Mouse (Mus musculus) cerebellum, postnatal 4 days (tissue): ENCODE data around the gene Timm29.
"Not testable (repeated sequence)": the region's sequence is repeated elsewhere in the genome, so short reads cannot be mapped to it uniquely, and the experiment has no call there.

Experiments used
- DNase-seq, 2 experiments: peaks; one replicate each; pipeline ENCODE4 v3.0.0; 2022; ENCODE audit warnings: low spot score in 2 of 2, mixed read lengths in 1 of 2

The Timm29 gene

DNA sequence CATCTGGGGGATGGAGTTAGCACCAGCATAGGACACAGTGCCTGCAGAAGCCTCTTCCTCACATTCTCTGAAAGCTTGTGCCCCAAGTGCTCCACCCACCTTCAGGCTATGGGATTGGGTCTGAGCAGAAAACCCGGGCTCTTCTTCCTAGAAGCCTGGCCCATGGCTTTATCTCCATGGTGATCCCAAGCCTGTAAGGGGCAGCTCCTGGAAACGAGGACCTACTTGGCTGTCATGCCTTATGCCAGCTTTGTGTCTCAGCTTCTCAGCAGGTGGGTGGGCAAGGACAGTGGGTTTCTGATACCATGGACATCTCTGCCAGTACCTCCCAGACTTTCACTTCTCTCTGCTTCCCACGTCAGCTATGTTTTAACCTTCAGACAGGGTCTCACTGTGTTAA, 14.3 kb upstream of the Timm29 start:
- DNase-seq, result peak in 1 of 2 experiments; percentile 36

DNA sequence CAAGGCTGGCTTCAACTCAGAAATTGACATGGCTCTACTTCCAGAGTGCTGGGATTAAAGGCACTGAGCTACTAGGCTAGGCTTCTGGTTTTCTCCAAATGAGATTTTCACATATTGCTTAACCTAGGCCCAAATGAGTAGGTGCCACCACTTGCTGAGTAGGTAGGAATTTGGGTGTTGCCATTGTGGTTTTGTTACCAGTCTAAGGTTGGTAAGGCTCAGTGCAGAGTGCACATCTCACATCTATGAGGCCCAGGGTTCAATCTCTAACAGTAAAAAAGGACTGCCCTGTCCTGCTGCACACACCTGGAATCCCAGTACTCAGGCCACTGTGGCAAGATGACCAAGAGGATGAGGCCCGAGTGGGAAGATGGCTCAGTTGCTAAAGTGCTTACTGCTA, 7.1 kb upstream of the Timm29 start:
- DNase-seq, result no peak

DNA sequence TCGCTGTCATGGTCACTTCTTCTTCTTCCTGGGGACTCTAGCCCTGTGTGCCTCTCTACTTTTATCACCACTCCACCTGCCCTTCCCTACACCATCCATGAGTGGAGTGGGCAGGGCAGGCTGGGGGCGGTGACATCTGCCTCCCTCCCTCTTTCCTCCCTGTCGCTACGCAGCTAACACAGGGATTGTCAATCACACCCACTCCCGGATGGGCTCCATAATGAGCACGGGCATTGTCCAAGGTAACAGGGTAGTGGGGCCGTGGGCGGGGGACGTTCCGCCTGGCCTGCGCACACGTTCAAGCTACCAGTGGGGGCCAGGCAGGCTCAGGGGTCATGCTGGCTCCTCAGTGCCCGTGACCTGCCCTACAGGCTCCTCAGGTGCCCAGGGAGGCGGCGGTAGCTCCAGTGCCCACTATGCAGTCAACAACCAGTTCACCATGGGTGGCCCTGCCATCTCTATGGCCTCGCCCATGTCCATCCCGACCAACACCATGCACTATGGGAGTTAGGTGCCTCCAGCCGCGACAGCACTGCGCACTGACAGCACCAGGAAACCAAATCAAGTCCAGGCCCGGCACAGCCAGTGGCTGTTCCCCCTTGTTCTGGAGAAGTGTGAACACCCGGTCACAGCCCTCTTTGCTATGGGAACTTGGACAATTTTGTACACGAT, 4.7 kb upstream of the Timm29 start:
- no peak for DNase-seq

DNA sequence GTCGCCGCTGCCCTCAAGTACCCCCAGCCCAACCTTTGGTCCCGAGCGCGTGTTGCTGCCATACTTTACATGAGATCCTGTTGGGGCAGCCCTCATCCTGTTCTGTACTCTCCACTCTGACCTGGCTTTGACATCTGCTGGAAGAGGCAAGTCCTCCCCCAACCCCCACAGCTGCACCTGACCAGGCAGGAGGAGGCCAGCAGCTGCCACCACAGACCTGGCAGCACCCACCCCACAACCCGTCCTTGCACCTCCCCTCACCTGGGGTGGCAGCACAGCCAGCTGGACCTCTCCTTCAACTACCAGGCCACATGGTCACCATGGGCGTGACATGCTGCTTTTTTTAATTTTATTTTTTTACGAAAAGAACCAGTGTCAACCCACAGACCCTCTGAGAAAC, 4.2 kb upstream of the Timm29 start:
- DNase-seq, result no peak

DNA sequence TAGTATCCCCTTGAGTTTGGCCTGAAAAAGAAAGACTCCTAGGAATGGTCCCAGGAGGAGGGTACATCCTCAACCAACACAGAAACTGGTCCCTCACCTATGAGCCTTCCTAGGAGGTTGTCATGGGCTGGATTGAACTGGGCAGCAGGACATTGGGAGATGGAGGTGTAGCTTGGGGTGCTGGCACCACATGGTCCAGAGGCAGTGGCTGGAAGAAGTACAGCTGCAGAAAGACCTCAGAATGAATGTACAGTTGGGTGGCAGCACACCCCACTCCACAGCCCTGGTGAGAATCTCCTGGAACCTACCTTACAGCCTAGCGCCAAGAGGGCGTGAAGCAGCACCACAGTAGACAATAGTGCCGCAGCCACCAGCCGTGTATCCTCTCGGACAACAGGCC, 3.0 kb upstream of the Timm29 start:
- DNase-seq, result no peak

DNA sequence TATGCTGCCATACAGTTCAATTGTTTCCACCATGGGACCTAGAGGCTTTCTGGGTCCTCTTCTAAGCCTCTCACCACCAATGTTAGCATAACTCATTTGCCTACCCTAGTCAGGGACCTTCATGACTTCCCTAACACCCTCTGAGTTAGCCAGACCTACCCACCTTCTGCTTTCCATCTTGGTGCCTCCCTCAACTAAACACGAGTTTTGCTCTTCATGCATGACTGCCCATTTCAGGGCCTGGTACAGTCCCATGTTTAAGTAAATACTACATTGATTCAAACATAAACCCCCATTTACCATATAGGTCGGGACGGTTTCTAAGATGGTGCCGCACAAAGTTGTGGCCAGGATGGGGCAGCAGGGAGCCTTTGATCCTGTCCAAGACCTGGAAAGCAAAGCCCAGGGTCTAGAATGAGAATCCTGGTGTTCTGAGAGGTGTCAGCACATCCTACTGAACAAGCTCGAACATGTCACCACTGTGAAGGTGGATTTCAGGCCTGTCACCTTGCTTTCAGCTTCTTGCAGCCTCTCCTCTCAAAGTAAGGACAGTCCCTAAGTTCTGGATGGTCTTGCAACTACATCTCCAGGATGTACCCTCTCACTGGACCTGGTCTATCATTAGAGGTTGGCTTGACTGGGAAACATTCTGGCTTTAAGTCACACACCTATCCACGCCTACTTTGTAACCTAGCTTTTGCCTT, 1.2 kb upstream of the Timm29 start:
- no peak for DNase-seq

DNA sequence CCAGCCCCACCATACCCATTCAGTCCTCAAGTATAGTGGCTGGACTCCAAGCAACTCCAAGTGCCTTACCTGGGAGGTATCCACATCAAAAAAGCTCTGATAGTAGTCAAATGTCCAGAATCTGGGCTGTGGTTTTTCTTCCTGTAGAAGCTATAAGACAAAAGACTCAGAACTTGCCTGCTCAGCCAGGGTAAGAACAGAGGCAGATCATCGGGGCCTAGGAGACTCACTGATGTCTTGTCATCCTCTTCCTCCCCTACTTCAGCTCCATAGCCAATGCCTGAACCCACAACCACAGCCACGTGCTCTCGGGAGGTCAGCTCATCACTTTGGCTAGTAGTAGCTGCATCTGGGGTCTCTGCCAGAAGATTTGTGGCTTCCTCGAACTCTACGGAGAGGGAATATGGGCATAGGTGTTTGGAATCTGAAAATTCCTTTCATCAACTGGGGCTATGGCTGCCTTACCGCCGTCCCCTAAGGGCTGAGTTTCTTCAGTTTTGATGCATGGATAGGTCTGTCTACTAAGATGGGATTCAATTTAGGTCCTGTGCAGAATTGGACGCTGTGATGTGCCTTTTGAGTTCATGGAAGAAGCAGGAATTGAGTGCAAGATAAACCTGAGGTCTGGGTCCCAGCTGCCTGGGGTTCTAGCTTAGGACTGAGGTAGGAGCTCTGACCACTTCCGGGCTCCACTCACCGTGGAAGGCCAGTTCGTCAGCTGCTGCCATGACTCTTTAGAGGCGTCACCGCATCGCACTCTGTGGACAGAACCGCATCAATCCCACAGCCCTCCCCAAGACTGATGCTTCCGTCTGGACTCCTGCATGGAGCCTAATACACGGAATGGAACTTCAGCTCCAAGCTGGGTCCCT, 455 bp upstream of the Timm29 start:
- no peak for DNase-seq

DNA sequence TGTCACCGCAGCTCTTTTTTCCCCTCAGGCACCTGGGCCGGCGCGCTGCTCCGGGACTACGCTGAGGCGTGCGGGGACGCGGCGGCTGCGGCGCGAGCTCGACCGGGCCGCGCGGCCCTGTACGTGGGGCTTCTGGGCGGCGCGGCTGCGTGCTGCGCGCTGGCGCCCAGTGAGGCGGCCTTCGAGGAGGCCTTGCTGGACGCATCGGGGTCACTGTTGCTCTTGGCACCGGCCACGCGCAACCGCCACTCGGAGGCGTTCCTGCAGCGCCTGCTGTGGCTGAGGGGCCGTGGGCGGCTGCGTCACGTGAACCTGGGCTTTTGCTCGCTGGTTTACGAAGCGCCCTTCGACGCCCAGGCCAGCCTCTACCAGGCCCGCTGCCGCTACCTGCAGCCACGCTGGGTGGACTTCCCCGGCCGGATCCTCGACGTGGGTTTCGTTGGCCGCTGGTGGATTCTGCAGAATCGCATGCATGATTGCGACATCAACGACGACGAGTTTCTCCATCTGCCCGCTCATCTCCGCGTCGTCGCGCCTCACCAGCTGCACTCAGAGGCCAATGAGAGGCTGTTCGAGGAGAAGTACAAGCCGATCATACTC, 700 bp downstream of the Timm29 start:
- peak in 1 of 2 experiments; percentile 36 for DNase-seq

DNA sequence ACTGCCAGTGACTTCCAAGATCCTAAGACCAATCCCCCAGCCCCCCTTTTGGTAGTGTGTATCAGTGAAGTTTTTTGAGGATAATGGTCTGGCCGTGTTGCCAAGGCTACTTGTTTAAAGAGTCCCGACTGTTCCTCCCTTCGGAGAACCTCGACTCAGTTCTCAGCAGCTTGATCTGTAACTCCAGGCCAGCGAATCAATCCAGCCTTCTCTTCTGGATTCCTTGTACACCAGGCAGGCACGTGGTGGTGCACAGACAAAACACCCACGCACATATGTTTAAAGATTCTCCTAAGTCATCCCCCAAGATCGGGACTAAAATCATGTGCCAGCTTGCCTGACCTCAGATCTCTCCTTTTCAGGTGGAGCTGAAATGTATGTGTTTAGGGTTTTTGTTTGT, 1.8 kb downstream of the Timm29 start:
- DNase-seq, result not testable (repeated sequence)

DNA sequence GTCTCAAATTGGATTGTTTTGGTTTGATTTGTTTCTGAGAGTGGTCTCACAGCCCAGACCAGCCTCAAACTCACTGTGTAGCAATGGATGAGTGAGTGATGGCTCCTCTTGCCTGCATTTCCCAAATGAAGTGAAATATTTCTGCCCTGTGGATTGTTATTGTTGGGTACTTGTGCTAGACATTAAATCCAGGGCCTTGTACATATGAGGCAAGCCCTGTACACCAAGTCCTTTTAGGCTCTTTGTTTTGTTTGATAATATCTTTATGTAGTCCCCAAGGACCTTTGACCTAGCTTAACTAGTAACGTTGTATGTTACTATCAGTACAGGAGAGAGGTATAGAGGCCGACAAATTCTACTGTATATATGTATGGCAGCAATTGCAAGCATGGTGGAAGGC, 2.3 kb downstream of the Timm29 start:
- no peak for DNase-seq

DNA sequence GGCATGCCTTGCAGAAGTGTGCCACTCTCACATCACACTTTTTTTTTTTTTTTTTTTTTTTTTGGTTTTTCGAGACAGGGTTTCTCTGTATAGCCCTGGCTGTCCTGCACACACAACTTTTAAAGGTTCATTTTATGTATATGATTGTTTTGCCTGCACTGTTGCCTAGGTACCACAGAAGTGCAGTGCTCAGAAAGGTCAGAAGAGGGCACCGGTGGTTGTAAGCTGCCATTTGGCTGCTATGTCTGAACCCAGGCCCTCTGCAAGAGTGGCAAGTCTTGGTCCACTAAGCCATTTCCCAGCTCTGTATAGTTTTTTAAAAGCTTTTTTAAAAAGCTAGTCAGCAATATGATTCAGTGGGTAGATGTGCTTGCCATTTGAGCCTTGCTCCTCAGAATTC, 5.7 kb downstream of the Timm29 start:
- DNase-seq, result no peak

DNA sequence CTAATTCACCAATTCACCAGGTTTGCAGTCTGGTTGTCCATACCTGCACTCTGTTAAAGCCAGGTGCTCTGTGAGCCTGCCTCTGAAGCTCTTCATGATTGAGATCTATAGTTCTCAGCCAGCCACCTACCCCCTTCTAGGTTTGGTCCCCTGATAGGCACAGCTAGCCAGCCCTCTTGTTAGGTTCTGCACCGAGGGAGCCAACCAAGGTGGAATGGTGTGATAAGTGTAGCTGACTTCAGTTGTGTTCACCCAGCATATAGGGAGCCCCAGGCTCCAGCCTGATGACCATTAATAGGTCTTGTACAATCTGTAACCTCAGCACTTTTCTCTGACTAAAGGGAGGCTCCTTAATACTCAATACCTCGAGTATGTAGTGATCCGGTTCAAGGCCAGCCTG, 7.7 kb downstream of the Timm29 start:
- DNase-seq, result no peak

DNA sequence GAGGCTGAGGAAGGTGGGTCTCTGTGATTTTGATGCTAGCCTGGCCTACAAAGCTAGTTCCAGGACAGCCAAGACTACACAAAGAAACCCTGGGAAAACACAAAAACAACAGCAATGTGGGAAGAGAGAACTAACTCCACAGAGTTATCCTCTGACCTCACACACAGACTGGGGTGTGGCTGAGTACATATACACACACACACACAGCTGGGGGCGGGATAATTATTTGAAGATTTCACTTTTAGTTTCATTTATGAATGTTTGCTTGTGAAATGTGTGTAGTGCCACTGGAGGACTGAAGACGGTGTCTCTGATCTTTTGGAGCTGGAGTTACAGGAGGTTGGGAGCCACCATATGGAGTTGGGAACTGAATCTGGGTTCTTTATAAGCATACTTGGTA, 8.6 kb downstream of the Timm29 start:
- DNase-seq, result no peak

DNA sequence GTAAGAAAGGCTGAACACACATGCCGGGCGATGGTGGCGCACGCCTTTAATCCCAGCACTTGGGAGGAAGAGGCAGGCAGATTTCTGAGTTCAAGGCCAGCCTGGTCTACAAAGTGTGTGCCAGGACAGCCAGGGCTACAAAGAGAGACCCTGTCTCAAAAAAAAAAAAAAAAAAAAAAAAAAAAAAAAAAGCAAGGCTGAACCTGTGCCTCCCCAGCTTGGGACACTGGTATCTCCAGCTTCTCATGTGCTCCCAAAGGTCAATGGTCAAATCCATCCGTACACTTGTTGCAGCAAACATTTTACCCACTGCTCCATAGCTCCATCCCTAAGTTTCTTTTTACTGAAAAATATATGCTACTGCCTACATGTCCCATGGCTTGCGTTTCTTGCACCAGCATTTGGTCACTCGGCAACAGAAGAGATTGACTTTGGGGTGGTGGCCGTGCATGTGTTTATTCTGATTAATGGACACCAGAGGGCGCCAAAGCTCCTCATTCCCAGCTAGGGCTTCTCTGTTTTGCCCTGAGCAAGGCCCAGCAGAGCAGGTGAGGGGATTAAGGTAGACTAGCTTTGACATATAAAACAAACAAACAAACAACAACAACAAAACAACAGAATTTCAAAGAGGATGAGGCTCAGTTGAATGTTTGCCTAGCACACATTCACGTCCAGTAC, 9.3 kb downstream of the Timm29 start:
- DNase-seq, result peak in 1 of 2 experiments; percentile 66

DNA sequence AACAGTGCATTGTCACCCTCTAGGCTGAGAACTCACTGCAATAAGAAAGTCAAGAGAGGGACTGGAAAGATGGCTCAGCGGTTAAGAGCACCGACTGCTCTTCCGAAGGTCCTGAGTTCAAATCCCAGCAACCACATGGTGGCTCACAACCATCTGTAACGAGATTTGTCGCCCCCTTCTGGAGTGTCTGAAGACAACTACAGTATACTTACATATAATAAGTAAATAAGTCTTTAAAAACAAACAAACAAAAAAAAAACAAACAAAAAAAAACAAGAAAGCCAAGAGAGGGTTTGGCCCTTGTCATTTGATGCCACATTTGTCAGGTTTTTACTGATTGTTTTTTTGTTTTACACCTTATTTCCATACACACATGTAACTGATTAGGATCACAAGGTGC, 11.6 kb downstream of the Timm29 start:
- no peak for DNase-seq

DNA sequence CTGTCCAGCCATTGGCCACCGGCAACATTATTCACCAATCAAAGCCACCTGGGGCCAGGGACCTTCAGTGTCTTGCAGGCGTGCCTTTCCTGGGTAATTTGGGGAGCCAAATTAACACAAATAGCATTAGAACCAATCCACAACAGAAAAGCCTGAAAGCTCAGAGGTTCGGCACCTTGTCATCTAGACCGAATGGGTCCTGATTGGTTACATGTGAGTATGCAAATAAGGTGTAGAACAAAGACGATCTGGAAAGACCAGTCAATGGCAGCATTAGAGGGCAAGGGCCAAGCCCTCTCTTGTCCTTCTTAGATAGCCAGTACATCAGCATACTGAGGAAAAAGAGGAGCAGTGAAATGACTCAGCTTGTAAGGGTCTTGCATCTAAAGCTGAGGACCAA, 13.3 kb downstream of the Timm29 start:
- DNase-seq, result no peak

DNA sequence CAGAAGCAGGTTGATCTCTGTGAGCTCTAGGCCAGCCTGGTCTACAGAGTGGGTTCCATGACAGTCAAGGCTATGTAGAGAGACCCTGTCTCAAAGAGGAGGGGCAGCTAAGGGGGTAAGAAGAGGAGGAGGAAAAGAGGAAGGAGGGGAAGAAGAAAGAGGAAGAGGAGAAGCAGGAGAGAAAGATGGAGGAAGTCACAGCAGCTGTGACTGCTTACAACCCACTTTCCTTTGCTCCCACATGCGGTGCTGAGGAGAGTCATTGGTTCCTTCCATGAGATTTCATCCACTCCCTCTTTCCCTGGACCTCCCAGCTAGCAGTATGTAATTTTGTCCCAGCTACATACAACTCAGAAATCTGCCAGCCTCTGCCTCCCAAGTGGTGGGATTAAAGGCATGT, 14.1 kb downstream of the Timm29 start:
- DNase-seq, result no peak

DNA sequence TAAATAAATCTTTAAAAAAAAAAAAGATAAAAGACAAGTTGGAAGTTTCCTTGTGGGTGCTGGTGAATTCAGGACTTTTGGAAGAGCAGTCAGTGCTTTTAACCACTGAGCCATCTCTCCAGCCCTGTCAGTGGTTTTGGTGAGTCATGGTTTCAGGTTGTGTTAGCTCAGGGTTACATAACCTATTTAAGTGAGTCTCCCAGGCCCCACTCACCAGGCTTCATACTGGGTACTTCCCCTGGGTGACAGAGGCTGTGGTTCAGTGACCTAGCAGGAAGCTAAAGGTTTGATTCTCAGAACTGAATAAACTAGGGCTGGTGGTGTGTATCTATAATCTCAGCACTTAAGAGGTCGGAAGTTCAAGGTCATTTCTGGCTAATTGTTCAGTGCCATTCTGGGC, 17.3 kb downstream of the Timm29 start:
- no peak for DNase-seq

DNA sequence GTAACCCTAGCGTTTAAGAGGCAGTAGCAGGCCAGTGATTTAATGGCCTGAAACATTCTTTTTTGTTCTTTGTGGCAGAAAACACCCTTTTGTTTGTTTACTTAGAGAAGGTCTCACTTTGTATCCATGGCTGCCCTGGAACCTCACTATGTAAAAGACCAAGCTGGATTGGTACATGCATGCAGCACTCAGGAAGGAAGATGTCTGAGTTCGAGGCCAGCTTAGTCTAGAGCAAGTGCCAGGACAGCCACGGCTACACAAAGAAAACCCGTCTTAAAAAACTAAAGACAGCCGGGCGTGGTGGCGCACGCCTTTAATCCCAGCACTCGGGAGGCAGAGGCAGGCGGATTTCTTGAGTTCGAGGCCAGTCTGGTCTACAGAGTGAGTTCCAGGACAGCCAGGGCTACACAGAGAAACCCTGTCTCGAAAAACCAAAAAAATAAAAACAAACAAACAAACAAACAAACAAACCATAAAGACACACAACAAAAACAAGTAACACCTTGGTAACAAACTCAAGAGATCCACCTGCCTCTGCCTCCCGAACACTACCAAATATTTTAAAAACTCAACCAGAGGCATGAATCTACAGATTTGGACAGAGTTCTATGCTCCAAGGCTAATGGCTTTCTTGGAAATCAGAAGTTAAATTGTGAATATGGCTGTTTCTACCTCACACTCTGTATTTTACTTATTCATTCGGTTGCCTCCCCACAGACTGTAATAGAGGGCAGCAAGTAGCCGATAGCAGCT, 22.5 kb downstream of the Timm29 start:
- no peak for DNase-seq

DNA sequence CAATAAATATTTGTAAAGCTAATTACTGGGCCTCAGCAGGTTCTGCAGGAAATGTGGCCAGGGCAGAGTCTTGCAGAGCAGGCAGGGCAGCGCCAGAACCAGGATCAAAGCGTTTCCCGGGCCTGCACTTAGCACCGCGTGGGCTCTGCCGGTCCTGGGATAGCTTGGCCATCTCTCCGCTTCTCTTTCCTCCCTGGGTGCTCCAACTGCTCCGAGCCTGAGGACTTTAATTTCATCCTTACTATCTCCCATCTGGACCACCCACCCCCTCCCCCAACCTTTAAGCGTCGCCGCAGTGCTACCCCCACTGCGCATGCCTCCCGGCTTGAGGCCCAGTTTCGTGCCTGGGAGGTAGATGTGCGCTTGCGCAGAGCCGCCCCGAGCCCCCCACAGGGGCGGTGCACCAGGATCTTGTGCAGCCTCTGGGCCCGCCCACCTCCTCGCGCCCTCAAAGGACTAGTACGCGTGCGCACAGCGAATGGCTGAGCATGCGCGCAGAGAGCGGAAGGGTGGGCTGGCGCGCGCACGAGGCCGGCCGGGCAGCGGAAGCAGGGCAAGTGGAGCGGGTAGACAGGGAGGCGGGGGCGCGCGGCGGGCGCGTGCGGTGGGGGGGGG, 23.2 kb downstream of the Timm29 start, which contains the start of gene Smarca4:
Gene Smarca4 (plus strand): TSS at position 553 of the 615 bp plus-strand sequence.
- peak; percentile 99 to 100 for DNase-seq
